Mouse (Mus musculus) layer of hippocampus, adult 8-10 months (tissue): ENCODE measurements around the gene Dnajb6. TPM values are rescaled to one million over a fixed set of nuclear protein-coding genes. Genes with fewer than 3 reads are reported as not detected.
A peak's percentile ranks its signal among the peaks of the same experiment; 100 is the strongest.
"Not testable (repeated sequence)": the region's sequence is repeated elsewhere in the genome, so short reads cannot be mapped to it uniquely, and the experiment has no call there.

Source experiments
- DNase-seq, 2 experiments: peaks; one replicate each; pipeline ENCODE4 v3.0.0; 2022; ENCODE audit warnings: low spot score in 2 of 2
- total RNA-seq, 4 experiments: library from RNA; stranded (reverse); gene quantifications; 2 replicates each; pipeline ENCODE4 v1.2.4; 2022

Gene Dnajb6
- 100 to 1,000 TPM; 154 to 175 (median 168) TPM for total RNA-seq

DNA sequence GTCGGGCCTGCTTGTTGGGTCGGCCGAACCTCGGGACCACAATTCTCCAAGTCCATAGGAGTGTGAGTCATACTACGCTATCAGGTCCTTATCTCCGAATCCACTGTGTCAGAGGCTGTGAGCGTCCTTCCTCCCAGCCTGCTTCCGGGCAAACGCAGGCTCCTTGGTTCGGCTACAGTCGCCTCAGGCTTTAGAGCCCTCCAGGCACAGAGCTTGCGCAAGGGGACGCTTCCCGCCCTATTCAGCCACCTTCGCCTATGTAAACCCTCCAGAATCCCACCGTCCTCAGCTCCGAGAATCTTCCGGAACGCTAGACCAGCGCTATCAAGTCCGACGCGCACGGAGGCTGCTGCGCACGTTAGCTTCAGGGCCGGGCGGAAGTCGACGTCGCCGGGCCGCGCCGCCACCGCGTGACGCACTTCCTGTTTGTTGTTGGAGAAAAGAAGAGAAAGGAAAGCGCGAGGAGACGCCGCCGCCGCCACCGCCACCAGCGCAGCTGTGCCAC lies at the start of gene Dnajb6, which contains the start of gene Gm5129:
TSS of gene Dnajb6 (plus strand) at position 132 of the 505 bp plus-strand sequence.
TSS of gene Gm5129 (minus strand) at position 380 of the 505 bp plus-strand sequence.
- peak; percentile 96 to 98 for DNase-seq

DNA sequence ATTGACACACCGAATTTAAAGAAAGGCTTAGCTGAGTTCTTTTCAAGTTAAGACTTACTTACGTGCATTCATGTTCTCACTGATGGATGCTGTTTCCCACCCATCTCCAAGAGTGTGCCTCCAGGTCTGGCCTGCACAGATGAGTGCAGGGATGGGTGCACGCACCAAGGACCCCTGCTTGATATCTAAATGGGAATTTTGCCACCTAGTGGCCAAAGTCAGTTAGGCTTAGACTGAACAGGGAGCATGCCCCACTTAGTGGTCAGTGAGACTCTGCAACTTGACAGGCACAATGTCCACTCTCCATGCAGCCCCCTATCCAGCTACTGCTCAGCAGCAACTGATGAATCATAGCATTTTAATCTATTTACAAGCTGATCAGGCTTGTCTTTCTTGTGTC lies 47.8 kb upstream of the Dnajb6 start:
- DNase-seq: no peak

DNA sequence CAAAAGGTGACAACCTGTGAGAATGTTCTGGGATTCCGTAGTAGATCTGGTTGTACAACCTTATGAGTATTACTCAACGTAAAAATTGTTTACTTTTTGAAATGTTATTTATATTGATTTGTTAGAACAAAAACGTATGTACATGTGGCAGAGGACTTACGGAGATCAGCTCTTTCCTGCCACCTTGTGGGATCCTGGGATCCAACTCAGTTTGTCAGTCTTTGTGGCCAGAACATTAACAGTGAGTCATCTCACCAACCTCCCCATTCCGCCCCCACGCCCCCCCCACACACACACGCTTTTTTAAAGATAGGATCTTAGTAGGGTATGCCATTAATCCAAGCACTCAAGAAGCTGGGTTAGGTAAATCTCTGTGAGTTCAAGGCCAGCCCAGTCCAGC lies 47.1 kb upstream of the Dnajb6 start:
- DNase-seq: no peak

DNA sequence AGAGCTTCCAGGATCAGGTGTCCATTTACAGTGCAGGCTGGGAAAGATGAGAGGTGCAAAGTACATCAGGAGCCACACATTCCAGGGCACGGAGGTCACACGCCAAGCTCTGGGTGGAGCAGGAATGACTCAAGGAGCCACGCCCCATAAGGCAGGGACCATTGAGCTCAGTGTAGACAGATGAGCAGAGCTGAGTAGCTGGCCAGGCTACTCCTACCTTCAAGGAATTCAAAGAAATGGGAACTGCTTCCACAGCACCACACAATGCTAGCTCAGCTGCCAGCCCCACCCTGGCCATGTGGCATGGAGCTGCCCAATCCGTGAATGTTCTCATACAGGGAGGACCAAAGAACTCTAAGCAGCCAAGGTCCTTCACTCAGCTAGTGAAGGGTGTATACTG lies 37.0 kb upstream of the Dnajb6 start:
- no peak for DNase-seq

DNA sequence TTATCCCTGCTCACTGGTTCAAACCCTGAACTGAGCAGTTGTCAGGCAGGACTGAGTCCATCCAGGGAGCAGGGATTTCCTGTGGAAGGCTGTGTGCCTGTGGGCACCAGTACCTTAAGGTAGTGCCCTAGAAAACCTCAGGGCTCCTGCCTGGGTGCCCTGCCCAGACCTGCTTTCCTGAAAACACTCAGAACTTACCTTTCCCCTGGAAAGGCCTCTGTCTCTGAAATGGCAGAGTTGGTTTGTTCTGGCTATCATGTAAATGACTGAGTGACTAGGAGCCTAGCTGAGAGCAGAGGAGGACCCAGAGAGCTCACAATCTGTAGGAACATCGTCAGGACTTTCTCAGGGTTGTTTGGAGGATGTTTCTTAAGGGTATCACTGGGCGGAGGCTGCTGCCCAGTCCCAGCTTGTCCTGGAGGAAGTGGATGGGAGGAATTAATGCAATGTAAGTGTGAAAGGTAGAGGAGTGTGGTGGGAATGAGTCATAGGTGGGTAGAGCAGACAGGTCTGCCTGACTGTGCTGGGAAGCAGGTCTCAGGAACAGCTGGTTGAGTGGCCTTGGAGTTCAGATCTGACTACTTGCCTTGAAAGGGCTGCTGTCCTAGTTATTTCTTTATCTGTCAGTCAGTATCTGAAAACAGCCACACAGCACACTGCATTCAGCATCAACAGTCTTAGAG lies 35.8 kb upstream of the Dnajb6 start:
- no peak for DNase-seq

DNA sequence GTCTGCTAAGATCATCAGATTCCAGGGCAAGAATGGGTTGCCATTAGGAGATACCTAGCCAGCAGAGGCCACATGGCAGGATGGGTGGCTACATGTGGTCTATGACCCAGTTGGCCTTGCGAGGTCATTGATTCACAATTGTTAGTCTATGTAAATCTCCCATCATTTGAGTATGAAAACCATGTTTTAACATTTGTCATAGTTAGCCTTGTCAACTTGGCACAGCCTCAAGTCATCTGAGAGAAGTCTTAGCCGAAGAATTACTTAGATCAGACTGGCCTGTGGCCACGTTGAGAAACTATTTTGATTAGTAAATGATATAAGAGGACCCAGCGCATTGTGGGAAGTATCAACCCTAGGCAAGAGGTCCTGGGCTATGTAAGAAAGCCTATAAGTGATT lies 28.2 kb upstream of the Dnajb6 start:
- no peak for DNase-seq

DNA sequence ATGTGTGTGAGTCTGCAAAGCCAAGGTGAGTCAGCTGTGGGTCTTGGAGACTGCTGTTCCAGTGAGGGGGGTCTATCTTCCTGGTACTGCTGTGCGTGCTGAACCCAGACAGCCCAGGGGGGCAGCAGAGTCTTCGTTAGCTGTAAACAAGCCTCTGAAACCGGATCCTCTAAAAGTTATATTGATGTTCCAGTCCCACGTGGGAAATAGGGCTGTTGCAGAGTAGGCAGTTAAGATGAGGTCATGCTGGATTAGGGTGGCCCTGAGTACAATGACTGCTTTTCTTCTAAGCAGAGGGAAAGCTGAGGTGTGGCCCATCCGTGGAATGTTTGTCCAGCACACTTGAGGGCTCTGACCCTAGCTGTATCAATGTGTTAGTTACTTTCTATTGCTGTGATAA lies 27.2 kb upstream of the Dnajb6 start:
- no peak for DNase-seq

DNA sequence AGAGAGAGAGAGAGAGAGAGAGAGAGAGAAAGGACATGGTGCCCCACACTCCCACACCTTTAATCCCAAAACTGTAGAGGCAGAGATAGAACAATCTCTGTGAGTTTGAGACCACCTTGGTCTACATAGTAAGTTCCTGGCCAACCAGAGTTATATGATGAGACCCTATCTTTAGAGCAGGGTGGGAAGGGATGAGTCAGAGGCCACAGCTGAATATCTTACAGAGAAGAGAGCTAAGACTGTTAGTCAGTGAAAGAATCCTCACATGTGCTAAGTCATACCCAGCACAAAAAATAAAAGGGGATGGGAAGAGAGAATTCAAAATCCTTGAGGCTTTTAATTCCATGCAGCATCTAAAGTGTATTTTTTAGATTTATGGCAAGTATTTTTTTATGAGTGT lies 23.9 kb upstream of the Dnajb6 start:
- DNase-seq: no peak

DNA sequence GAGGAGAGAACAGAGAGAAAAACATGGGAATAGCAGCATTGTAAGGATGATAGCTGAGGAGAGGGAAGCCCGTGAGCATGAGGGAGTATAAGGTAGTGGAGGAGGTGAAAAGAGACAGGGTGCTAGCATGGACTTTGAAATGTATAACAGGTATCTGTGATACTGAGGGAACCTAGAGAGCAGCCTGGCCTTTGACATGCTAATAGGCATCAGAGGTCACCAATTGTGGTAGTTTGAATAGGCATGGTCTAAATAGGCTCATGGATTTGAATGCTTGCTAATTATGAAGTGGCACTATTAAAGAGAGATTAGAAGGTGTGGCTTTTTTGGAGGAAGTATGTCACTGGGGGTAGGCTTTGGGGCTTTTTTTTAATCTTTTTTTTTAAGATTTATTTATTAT lies 22.6 kb upstream of the Dnajb6 start:
- DNase-seq: no peak

DNA sequence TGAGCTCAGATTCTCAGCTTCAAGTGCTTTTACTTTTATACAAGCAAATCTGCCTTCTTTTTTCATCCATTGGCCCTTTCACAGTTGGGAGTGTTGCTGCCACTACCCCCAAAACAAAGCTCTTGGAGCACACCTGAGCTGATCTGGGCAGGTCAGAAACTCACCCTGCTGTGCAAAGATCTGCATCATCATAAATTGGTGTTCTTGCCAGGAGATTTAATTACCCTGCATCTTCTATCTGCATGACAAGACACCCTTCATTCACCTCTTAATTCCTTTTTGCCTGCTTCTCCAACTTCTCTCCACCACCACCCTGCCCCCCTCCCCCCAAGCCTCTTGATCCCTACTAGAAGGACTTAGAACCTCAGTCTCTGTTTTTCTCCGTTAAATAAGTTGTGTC lies 14.3 kb upstream of the Dnajb6 start:
- DNase-seq: no peak

DNA sequence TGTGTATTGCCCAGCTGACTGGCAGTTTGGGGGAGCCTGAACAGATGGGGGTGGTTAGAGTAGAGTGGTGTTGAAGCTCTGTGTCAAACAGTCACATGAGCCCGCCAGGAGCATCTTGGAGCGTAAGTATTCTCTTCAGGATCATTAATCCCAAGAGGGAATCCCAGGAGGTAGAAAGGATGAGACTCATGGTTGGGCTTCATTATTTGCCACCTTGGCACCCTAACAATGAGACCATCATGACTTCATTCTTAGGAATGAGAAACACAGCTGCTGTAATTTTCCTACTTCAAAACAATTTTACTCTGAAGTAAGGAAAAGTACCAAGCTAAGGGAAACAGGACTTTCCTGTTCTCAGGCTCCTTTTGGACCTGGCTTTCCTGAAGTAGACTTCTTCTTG lies 10.1 kb upstream of the Dnajb6 start:
- no peak for DNase-seq

DNA sequence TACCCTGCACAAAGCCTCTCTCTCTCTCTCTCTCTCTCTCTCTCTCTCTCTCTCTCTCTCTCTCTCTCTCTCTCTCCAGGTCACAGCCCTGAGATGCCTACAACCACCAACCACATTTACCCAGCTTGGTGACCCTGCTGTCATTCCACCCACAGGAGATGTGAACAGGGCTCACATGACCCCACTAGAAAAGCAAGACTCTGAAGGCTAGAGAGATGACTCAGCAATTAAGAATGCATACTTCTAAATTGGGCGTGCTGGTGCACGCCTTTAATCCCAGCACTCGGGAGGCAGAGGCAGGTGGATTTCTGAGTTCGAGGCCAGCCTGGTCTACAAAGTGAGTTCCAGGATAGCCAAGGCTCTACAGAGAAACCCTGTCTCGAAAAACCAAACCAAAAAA lies 9.4 kb upstream of the Dnajb6 start:
- DNase-seq: not testable (repeated sequence)

DNA sequence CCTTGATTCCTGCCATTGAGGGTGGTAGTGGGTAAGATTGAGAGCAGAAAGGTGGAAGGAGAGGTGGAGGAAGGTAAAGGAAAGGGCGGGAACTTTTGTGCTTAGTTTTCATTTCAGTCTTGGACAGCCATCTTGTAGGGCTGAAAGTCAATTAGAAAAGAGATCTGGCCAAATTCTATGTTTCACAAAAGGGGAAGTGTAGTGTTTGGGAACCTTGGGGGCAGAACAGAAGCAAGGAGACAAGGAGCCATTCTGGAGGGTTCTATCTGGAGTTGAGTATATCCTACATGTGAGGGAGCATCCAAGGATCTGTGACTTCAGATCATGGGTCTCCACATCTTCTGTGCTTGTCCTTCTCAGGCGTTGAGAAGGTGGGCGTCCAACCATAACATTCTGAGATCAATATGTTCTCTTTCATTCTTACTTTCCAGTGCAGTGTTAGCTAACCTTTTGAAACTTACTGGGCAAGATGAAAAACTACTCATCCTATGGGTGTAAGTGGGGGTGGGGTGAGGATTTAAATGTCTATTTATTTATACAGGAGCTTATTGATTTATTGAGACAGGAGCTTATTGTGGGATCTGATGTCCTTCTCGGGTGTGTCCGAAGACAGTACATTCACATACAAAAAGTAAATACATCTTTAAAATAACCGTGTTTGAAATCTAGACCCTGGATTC lies 517 bp upstream of the Dnajb6 start:
- DNase-seq: no peak

DNA sequence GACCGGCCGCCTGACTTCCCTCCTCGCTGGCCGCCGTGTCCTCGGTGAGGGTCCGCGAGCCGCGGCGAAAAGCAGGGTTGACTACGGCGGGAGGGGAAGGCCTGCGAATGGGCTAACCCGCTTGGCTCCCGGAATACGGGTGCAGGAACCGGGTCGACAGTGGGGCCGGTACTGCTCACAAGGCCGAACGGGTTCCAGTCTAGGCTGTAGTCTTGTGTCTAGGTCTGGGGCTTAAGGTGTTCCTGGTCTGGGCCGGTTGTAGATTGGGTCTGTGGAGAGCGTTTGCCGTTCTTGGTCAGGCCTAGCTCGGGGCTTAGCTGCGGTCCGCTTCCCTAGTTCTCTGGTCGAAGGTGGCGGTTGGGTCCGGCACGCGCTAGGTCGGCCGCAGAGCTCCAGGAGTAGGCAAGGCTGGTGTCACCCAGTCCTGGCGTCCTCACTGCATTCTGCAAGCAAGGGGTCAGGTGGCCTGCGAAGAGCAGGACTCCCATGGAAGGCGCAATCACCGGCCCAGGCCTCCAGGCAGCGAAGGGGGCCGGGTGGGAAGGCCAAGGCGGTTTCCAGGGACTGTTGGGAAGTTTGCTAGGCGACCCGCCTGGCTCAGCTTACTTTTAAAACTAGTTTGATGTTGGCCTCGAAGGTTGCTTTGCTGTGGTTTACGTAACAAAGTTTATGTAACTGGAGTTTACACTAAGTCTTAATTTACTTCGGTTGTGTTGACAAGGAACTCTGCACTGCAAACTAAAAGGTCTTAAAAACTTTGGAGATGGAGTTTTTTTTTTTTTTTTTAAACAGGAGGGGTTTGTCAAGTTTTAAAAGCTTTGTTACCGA lies 799 bp downstream of the Dnajb6 start:
- DNase-seq: peak in 1 of 2 experiments; percentile 55

DNA sequence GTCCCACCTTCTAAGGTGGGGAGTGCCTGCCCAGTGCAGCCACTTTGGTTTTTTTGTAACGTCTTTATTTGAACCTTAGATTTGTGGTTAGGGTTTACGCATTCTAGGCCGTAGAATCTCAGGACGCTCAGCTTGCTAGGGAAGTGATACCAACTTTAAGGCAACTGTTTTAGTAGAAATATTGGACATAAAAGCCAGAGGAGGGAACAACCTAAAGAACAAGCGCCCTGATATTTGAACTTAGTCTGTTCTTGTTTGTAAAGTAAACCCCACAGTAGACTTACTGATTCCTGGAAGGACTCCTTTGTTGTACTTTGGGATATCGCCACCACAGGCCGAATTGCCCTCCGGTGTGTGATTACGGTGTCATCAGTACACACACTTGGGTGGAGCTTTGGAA lies 1.5 kb downstream of the Dnajb6 start:
- DNase-seq: no peak

DNA sequence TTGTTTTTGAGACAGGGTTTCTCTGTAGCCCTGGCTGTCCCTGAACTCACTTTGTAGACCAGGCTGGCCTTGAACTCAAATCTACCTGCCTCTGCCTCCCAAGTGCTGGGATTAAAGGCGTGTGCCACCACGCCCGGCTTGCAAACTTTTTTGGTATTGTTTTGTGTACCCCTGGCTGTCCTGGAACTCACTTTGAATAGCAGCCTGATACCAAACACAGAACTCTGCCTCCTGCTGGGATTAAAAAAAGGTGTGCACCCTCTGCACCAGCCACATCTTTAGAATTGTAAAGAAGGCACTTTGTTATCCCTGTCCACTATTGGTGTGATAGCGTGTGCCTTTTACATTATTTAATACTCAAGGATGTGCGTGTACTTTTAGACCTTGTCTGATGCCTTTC lies 2.0 kb downstream of the Dnajb6 start:
- no peak for DNase-seq

DNA sequence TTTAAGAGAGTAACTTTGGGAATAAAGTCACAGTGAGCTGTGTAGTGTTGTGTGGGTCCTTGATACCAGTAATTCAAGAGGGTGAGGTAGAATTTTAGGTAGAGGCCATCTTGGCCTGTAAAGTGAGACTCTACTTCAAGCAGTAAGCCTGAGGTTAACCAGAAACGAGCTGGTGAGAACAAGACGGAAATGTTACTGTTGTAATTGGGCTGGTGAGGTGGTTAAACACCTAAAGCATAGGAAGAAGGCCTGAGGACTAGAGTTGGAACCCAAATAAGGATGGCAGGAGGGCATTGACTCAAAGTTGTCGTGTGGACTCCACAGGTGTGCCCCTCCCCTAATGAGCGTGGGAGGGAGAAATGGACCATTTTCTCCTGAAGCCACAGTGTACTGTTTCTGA lies 2.6 kb downstream of the Dnajb6 start:
- no peak for DNase-seq

DNA sequence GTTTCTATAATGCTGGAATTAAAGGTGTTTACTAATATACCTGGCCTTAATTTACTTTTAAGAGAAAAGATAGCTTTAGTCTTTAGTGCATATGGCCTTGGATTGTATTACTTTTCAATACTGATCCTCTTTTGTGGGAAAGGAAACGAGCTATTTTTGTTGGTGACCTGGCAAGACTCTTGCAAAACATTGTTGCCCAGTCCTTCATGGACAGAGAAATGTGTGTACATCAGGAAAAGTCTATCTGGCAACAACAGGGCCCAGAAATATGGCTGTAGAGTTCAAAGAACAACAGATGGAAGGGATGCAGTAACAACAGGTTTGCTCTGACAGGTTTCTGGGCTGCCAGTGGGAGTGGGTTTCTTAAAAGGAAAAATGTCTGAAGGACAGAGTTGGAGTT lies 5.2 kb downstream of the Dnajb6 start:
- no peak for DNase-seq

DNA sequence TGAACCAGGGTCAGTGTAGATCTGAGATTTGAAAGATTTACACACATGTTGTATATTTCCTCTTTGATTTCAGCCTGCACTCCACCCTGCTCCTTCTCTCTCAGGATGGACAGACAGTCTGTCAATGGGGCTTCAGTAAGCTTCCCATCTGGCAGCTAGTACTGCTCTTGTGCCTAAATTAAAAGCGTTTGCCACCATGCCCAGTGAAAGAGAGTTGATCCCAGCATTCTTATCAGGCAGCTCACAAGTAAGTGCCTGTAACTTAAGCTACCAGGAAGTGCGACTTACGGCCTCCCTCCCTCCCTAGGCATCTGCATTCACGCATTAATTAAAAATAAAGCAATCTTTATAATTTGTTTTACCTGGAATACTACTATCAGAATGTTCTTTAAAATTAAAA lies 5.6 kb downstream of the Dnajb6 start:
- no peak for DNase-seq

DNA sequence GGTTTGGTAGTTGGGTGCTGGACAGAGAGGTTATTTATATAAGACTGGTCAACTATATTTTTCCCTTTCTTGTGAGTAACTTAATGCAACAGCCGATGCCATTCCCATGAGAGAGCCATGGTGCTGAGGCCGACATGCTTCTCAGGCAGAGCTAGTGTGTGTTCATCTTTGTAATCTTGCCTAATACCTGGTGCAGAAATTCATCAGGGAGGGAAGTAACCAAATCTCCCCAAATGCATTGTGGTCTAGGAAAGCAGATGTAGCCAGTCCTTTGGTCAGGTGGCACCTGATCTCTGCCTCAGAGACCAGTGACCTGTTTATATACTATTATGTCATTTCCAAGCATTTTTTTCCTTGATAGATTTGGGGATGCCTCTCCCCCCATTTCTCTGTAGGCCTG lies 12.2 kb downstream of the Dnajb6 start:
- no peak for DNase-seq

DNA sequence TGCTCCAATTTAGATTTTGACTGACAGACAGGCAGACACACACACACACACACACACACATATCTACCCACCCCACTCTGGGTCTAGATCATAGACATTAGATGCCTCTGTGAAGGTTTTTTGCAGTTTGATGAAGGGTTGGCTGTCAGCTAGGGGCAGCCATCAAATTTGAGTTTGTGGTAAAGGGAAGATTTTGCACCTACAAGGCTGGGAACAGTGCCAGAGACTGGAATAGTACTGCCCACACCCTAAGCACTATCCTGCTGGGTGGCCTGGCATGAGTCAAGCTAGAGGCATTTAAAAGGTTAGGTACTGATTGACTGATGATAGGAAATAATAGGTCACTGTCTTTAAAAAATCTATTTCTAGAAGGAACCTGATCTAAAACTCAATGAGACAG lies 15.8 kb downstream of the Dnajb6 start:
- no peak for DNase-seq

DNA sequence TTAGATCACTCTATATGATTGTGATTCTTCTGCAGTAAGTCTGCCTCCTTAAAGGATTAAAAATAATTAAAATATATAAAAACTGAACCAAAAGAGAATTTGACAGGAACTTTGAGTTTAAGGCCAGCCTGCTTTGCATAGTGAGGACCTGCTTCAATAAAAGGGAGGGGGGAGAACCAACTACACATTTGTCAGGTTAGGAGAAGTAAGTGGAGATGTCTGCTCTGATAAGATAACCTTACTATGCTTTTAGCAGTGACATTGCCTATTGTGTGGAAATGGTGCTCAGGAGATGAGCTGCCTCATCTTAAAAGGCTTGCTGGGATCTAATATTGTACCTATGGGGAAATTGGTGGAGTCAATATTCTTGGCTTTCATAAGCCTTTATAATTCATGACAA lies 17.4 kb downstream of the Dnajb6 start:
- no peak for DNase-seq
